Mouse (Mus musculus): ENCODE measurements around the gene Tspan18.

Tspan18 gene

GRCm38 (mm10) chr2:93180077-93180844, 154.0 kb downstream of the Tspan18 start:
- no peak for DNase-seq (ENCODE audit: low spot score)

- no peak for DNase-seq (ENCODE audit: low spot score)
Measured at GRCm38 (mm10) chr2:93179603-93180002, 154.7 kb downstream of the Tspan18 start.

GRCm38 (mm10) chr2:93178313-93178677, 156.0 kb downstream of the Tspan18 start:
- no peak for DNase-seq (ENCODE audit: low spot score)

- no peak for DNase-seq (ENCODE audit: low spot score)
Measured at GRCm38 (mm10) chr2:93177668-93178312, 156.5 kb downstream of the Tspan18 start.

- no peak for DNase-seq (ENCODE audit: low spot score)
Measured at GRCm38 (mm10) chr2:93176871-93177667, 157.2 kb downstream of the Tspan18 start.

GRCm38 (mm10) chr2:93176193-93176798, 158.0 kb downstream of the Tspan18 start:
- no peak for DNase-seq (ENCODE audit: low spot score)

- no peak for DNase-seq (ENCODE audit: low spot score)
Measured at GRCm38 (mm10) chr2:93175721-93176120, 158.6 kb downstream of the Tspan18 start.

GRCm38 (mm10) chr2:93175278-93175677, 159.0 kb downstream of the Tspan18 start:
- no peak for DNase-seq (ENCODE audit: low spot score)

- DNase-seq (ENCODE audit: low spot score), result no peak
Measured at GRCm38 (mm10) chr2:93174159-93174558, 160.1 kb downstream of the Tspan18 start.

GRCm38 (mm10) chr2:93172460-93172859, 161.8 kb downstream of the Tspan18 start:
- DNase-seq (ENCODE audit: low spot score), result no peak

- DNase-seq (ENCODE audit: low spot score), result no peak
Measured at GRCm38 (mm10) chr2:93171929-93172328, 162.4 kb downstream of the Tspan18 start.

- no peak for DNase-seq (ENCODE audit: low spot score)
Measured at GRCm38 (mm10) chr2:93170845-93171200, 163.5 kb downstream of the Tspan18 start.

- no peak for DNase-seq (ENCODE audit: low spot score)
Measured at GRCm38 (mm10) chr2:93170156-93170844, 164.0 kb downstream of the Tspan18 start.

- DNase-seq (ENCODE audit: low spot score), result no peak
Measured at GRCm38 (mm10) chr2:93166734-93167406, 167.4 kb downstream of the Tspan18 start.

- DNase-seq (ENCODE audit: low spot score), result no peak
Measured at GRCm38 (mm10) chr2:93166295-93166694, 168.0 kb downstream of the Tspan18 start.

GRCm38 (mm10) chr2:93163750-93164335, 170.5 kb downstream of the Tspan18 start:
- DNase-seq (ENCODE audit: low spot score), result no peak

GRCm38 (mm10) chr2:93163317-93163716, 171.0 kb downstream of the Tspan18 start:
- no peak for DNase-seq (ENCODE audit: low spot score)

- DNase-seq (ENCODE audit: low spot score), result no peak
Measured at GRCm38 (mm10) chr2:93162791-93163190, 171.5 kb downstream of the Tspan18 start.

- DNase-seq (ENCODE audit: low spot score), result no peak
Measured at GRCm38 (mm10) chr2:93161914-93162664, 172.2 kb downstream of the Tspan18 start.

- DNase-seq (ENCODE audit: low spot score), result no peak
Measured at GRCm38 (mm10) chr2:93160467-93161035, 173.8 kb downstream of the Tspan18 start.
